Mouse (Mus musculus) forebrain, embryonic 13.5 days (tissue): ENCODE measurements around the gene Tram2. TPM values are rescaled to one million over a fixed set of nuclear protein-coding genes. Genes with fewer than 3 reads are reported as not detected.

Experiments used
- ATAC-seq: fragments of 200-750 bp; cut with Nextera tagmentation; 2 replicates; pipeline ENCODE4 v1.8.0; 2017
- H3K27ac ChIP-seq: fragments of 300-500 bp; sonication (generic); 2 replicates; pipeline ENCODE4 v1.5.1; 2015; ENCODE audit warnings: inconsistent platforms, mild to moderate bottlenecking, moderate library complexity
- H3K27me3 ChIP-seq: fragments of 300-500 bp; sonication (generic); 2 replicates; pipeline ENCODE4 v1.6.1; 2015; ENCODE audit warnings: mild to moderate bottlenecking, inconsistent platforms
- H3K36me3 ChIP-seq: fragments of 300-500 bp; sonication (generic); 2 replicates; pipeline ENCODE4 v1.6.1; 2015; ENCODE audit warnings: mild to moderate bottlenecking, inconsistent platforms; ENCODE audit not compliant: poor library complexity, severe bottlenecking
- H3K4me1 ChIP-seq: fragments of 300-500 bp; sonication (generic); 2 replicates; pipeline ENCODE4 v1.6.1; 2015; ENCODE audit warnings: inconsistent platforms
- H3K4me2 ChIP-seq: fragments of 300-500 bp; sonication (generic); 2 replicates; pipeline ENCODE4 v1.6.1; 2015; ENCODE audit warnings: inconsistent platforms, mild to moderate bottlenecking, moderate library complexity
- H3K4me3 ChIP-seq: fragments of 300-500 bp; sonication (generic); 2 replicates; pipeline ENCODE4 v1.5.1; 2015; ENCODE audit warnings: mild to moderate bottlenecking, inconsistent platforms
- H3K9ac ChIP-seq: fragments of 300-500 bp; sonication (generic); 2 replicates; pipeline ENCODE4 v1.6.1; 2015; ENCODE audit warnings: mild to moderate bottlenecking, inconsistent platforms
- H3K9me3 ChIP-seq: fragments of 300-500 bp; sonication (generic); replicated peaks from 2 replicates; pipeline ENCODE4 v1.6.1; 2016; ENCODE audit warnings: inconsistent platforms
- WGBS: fragments of 180-500 bp; shearing (Covaris S2); methylation state at CpG from one replicate; pipeline ENCODE4 v1.1.7; 2015; 5-methylcytosine and 5-hydroxymethylcytosine counted together
- polyA plus RNA-seq: library from polyadenylated mRNA; unstranded; fragments of >200 nt; fragmentation: Nextera tagmentation; extraction: Ambion mirVana; gene quantifications from 2 replicates; pipeline ENCODE4 v1.2.1, GENCODE M21; 2015

Gene Tram2
- polyA plus RNA-seq, 1 experiment from 2014 or later, result 2.3 TPM

DNA sequence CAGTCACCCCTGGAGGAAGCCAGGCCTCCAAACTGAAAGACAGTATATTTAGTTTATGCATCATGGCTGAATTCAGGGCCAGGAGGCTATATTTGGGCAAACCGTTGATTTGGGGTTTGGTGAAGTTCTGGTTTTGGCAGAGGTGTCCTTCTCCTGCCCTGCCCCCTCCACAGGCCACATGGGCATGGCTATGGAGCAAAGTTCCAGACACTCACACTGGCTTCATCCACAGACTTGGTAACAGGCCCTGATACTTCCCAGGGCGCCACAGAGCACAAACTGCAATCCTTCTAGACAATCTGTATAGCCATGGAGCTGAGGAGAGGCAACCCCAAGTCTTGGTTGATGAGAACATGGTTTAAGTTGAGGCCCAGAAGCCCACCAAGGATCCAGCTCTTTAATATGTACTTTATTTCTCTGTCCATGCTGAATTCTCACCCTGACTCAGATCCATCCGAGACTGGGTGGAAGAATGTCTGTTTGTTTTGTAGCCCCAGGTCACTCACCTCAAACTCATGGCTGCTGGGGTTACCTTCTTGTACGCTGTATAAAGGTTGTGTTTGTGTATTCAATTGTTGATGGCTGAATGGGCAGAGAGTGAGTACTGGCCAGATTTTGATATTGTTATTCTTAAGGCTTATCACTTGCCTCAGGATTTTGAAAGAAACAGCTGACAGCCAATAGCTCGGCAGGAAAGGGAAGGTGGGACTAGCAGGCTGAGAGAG lies 19.5 kb downstream of the Tram2 start:
- Histone ChIP-seq H3K4me2 (no peak overlapping the region), H3K9me3 (no peaks in the 10 kb centered on the region), H3K4me3 (no peak overlapping the region), H3K36me3 (peaks cover 7% of the 10 kb centered on the region; the same call in 1 of the 2 replicates), H3K27ac (no peak overlapping the region), H3K27me3 (no peaks in the 10 kb centered on the region), H3K9ac (no peak overlapping the region), H3K4me1 (no peaks in the 10 kb centered on the region)
- no peak for ATAC-seq
- WGBS, result 95% methylated on average over 5 of the region's 5 CpGs

DNA sequence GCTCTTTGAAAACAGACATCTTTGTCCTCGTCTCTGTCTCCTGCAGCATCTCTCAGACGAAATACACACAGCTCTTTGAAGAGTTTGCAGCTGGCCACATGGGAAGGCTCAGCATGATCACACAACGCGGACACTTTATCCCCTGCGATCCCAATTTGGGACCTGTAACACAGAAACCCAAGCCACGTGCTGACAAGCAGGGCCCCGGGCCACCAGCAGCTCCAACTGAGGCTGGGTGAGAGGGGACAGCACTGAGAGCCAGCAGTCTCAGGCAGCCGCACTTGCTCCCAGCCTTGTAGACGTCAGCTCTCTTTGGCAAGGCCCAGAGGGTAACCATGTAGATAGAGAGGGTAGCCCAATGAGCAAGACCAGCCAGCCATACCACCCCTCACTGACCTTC lies 26.0 kb downstream of the Tram2 start:
- H3K4me1 ChIP-seq, result peaks cover 18% of the 10 kb centered on the region
- H3K9me3 ChIP-seq, result no peaks in the 10 kb centered on the region
- peak overlapping the region; percentile 48 for H3K27ac ChIP-seq
- no peaks in the 10 kb centered on the region for H3K27me3 ChIP-seq
- peak; percentile 34 for ATAC-seq
- H3K9ac ChIP-seq, result no peak overlapping the region
- peaks cover 2% of the 10 kb centered on the region; the same call in 1 of the 2 replicates for H3K36me3 ChIP-seq
- WGBS, result 69% methylated on average over 9 of the region's 9 CpGs
- H3K4me3 ChIP-seq, result no peak overlapping the region
- H3K4me2 ChIP-seq, result no peak overlapping the region

DNA sequence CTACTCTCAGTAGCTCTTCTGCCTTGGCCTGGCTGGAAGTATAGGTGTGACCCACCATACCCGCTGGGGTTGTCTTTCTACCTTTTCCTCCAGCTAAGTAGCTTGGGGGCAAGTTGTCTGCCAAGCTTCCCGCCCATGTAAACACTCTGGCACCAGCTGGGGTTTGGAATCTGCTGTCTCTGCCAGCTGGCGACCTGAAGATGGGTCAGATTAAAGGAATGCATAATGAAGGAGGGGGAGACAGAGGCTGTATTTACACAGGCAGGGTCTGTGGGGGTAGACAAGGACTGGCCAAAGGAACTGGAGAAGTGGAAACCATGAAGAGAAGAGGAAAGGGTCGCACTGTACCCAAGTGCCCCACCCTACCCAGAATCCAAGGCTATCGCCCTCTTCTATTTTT lies 26.4 kb downstream of the Tram2 start:
- Histone ChIP-seq H3K36me3 (no peaks in the 10 kb centered on the region), H3K9me3 (no peaks in the 10 kb centered on the region), H3K27ac (peak overlapping the region; percentile 48), H3K4me1 (peaks cover 18% of the 10 kb centered on the region), H3K9ac (no peak overlapping the region), H3K27me3 (no peaks in the 10 kb centered on the region), H3K4me2 (no peak overlapping the region), H3K4me3 (no peak overlapping the region)
- ATAC-seq, result peak; percentile 65
- WGBS, result 45% methylated on average over 5 of the region's 5 CpGs

- Histone ChIP-seq H3K9ac (no peak overlapping the region), H3K27ac (peak overlapping the region; percentile 48; the same call in 1 of the 2 replicates), H3K4me3 (no peak overlapping the region), H3K27me3 (no peaks in the 10 kb centered on the region), H3K9me3 (no peaks in the 10 kb centered on the region), H3K36me3 (no peaks in the 10 kb centered on the region), H3K4me1 (peaks cover 18% of the 10 kb centered on the region), H3K4me2 (no peak overlapping the region)
- WGBS, result 48% methylated on average over 5 of the region's 5 CpGs
- peak; percentile 57 for ATAC-seq
Measured at GRCm38 (mm10) chr1:21052132-21052545, 26.9 kb downstream of the Tram2 start.

DNA sequence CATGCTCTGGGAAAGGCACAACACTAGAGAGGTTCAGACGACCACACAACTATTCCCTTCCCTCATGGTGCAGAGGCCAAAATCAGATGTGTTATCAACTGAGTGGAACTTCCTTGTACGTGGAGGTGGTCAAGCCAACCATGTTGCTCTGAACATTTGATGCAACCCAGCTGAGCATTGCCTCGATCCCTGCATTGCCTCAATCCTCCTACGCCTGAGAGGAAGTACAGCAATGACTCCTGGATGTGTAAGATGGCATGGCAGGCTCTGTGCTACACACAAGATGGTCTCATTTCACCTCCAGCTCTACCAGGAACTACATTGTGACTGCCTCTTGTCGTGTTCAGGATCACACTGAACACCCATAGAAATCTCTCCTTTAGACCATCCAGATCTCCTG lies 30.0 kb downstream of the Tram2 start:
- H3K36me3 ChIP-seq, result no peaks in the 10 kb centered on the region
- ATAC-seq, result no peak

DNA sequence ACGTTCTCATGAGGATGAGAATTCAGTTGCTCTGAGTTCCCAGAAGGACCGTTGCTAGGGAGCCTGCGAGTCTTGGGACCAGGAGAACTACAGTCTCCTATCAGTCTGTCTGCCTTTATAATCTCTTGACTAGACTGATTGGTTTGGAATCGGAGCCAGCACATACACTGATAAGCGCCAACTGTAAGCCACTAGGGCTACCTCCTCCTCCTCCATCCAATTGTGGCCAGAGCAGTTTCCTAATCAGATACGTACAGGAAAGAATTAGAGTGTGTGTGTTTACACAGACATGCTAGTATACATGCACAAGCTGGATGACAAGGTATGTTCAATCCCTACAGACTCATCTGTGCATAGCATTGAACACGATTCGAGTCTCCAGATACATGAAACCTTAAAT lies 30.6 kb downstream of the Tram2 start:
- Histone ChIP-seq H3K27ac (no peak overlapping the region), H3K9ac (no peak overlapping the region), H3K9me3 (no peaks in the 10 kb centered on the region), H3K4me3 (no peak overlapping the region), H3K36me3 (no peaks in the 10 kb centered on the region), H3K4me1 (peaks cover 15% of the 10 kb centered on the region), H3K27me3 (no peaks in the 10 kb centered on the region), H3K4me2 (no peak overlapping the region)
- 90% methylated on average over 8 of the region's 8 CpGs for WGBS
- ATAC-seq, result no peak

More for the DNA sequence above, 30.0 kb downstream of the Tram2 start:
- Histone ChIP-seq H3K9ac (no peak overlapping the region), H3K4me2 (no peak overlapping the region), H3K27me3 (no peaks in the 10 kb centered on the region), H3K4me3 (no peak overlapping the region), H3K9me3 (no peaks in the 10 kb centered on the region), H3K27ac (no peak overlapping the region), H3K4me1 (peaks cover 18% of the 10 kb centered on the region)
- 86% methylated on average over 5 of the region's 5 CpGs for WGBS

- no peaks in the 10 kb centered on the region for H3K27me3 ChIP-seq
- H3K36me3 ChIP-seq, result no peaks in the 10 kb centered on the region
- no peak overlapping the region for H3K4me2 ChIP-seq
- H3K4me1 ChIP-seq, result no peaks in the 10 kb centered on the region
- no peaks in the 10 kb centered on the region for H3K9me3 ChIP-seq
- no peak for ATAC-seq
- WGBS, result 90% methylated on average over 7 of the region's 7 CpGs
- no peak overlapping the region for H3K4me3 ChIP-seq
- no peak overlapping the region for H3K9ac ChIP-seq
- H3K27ac ChIP-seq, result no peak overlapping the region
Measured at GRCm38 (mm10) chr1:21042461-21042860, 36.6 kb downstream of the Tram2 start.

GRCm38 (mm10) chr1:21040610-21041326 lies 38.3 kb downstream of the Tram2 start:
- Histone ChIP-seq H3K9me3 (no peaks in the 10 kb centered on the region), H3K4me3 (no peak overlapping the region), H3K27me3 (no peaks in the 10 kb centered on the region), H3K9ac (no peak overlapping the region), H3K27ac (no peak overlapping the region), H3K4me2 (no peak overlapping the region), H3K36me3 (no peaks in the 10 kb centered on the region), H3K4me1 (no peaks in the 10 kb centered on the region)
- WGBS, result 91% methylated on average over 7 of the region's 7 CpGs
- ATAC-seq, result no peak

DNA sequence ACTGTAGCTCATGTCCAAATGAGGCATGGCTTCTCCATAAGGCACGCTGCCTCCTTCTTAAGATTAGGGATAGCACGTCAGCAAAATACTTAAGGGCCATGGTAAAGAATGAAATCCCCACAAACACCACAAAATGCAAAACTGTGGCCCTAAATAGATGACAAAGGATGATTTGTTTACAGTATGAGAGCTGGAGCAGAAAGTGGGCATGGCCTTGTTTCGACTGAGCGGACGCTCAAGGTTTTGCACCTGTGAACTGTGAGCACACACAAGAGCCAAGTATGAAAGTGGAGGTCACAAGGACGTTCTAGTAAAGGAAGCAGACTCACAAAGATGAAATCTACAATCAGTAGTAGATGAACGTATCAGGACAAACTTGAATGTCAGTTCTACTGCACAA lies 38.9 kb downstream of the Tram2 start:
- 93% methylated on average over 7 of the region's 7 CpGs for WGBS
- no peaks in the 10 kb centered on the region for H3K9me3 ChIP-seq
- no peaks in the 10 kb centered on the region for H3K36me3 ChIP-seq

DNA sequence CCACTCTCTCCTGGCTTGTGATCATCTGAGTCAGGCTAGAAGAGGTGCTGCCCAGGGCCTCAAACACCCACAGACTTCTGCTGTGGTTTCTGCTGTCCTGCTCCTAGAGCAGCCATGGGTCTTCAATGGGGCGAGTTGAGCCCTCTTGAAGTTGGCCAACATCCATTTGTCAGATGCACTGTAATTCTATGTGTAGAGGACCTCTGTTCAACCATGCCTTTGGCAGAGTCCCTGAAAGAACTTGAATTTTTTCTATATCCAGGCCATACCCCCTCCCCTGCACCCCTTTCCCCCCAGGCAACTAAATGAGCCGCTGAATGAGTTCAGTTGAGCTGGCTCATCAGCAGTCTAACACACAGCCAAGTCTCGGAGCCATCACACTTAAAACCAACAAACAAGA lies 39.5 kb downstream of the Tram2 start:
- H3K36me3 ChIP-seq, result no peaks in the 10 kb centered on the region
- H3K9me3 ChIP-seq, result no peaks in the 10 kb centered on the region
- H3K4me2 ChIP-seq, result no peak overlapping the region
- H3K9ac ChIP-seq, result no peak overlapping the region
- ATAC-seq, result no peak
- H3K27ac ChIP-seq, result no peak overlapping the region
- WGBS, result 94% methylated on average over 3 of the region's 3 CpGs
- no peaks in the 10 kb centered on the region for H3K4me1 ChIP-seq
- H3K4me3 ChIP-seq, result no peak overlapping the region
- no peaks in the 10 kb centered on the region for H3K27me3 ChIP-seq

More for the DNA sequence above, 38.9 kb downstream of the Tram2 start:
- H3K27me3 ChIP-seq, result no peaks in the 10 kb centered on the region
- H3K27ac ChIP-seq, result no peak overlapping the region
- ATAC-seq, result no peak
- H3K4me2 ChIP-seq, result no peak overlapping the region
- no peak overlapping the region for H3K9ac ChIP-seq
- H3K4me1 ChIP-seq, result no peaks in the 10 kb centered on the region
- no peak overlapping the region for H3K4me3 ChIP-seq

GRCm38 (mm10) chr1:21037881-21038601 lies 41.0 kb downstream of the Tram2 start:
- Histone ChIP-seq H3K4me1 (no peaks in the 10 kb centered on the region), H3K4me3 (no peak overlapping the region), H3K9ac (no peak overlapping the region), H3K9me3 (no peaks in the 10 kb centered on the region), H3K36me3 (no peaks in the 10 kb centered on the region), H3K27ac (no peak overlapping the region), H3K27me3 (no peaks in the 10 kb centered on the region), H3K4me2 (no peak overlapping the region)
- no peak for ATAC-seq
- 90% methylated on average over 6 of the region's 6 CpGs for WGBS

DNA sequence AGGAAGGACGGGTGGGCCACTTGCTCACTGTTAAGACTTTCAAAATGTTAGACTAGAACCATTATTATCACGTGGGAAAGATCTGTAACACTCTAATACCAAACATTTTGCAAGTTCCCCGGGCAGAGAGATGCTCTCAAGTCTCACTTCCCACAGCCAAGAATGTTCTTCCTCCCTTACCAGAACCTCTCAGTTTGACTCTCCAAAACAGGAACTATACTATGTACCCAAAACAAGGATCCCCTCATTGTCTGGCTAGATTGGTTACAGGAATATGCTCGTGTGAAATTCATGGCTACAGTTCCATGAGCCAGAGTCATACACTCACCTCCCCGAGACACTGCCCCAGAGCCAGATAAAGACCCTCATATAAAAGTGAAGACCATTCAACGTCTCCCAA lies 43.2 kb downstream of the Tram2 start:
- Histone ChIP-seq H3K4me2 (no peak overlapping the region), H3K4me3 (no peak overlapping the region), H3K27me3 (no peaks in the 10 kb centered on the region), H3K36me3 (no peaks in the 10 kb centered on the region), H3K4me1 (no peaks in the 10 kb centered on the region), H3K27ac (no peak overlapping the region), H3K9ac (no peak overlapping the region), H3K9me3 (no peaks in the 10 kb centered on the region)
- 83% methylated on average over 6 of the region's 6 CpGs for WGBS
- ATAC-seq, result no peak
